Mouse (Mus musculus): ENCODE measurements around the gene Tomt.

DNA sequence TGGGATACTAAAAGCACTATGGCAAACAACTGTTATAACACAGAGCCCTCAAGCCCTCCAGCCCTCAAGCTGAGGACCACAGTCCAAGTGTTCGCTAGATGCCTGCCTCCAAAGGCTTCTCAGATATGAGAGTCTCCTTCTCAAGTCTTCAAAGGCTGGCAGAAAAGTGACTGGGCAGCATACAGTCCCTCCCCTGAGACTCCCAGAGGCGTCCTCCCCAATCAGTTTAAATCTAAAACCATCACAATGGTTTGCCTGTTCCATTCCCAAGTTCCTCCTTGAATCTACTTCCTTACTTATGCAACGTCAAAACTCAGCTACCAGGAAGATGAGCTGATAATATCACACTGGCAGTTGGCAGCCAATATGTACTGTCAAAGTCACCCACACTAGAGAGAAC is 42.7 kb downstream of the Tomt start, which contains the start of gene Anapc15:
- TF ChIP-seq POLR2A (IDR thresholded peaks at IDR 0.05; ENCODE audit: low read depth, low read length) (no peak), CTCF (IDR thresholded peaks at IDR 0.05; ENCODE audit: extremely low read depth, insufficient read length, insufficient replicate concordance, low read depth, low read length) (no peak)

All from small intestine, adult 2 months (tissue).